Mouse (Mus musculus): ENCODE data around the gene Brd3.

The Brd3 gene

GRCm38 (mm10) chr2:27426406-27426854 is 81.0 kb downstream of the Brd3 start:
- no peak for DNase-seq (ENCODE audit: low spot score)

GRCm38 (mm10) chr2:27425751-27426405 is 81.6 kb downstream of the Brd3 start:
- no peak for DNase-seq (ENCODE audit: low spot score)

GRCm38 (mm10) chr2:27425161-27425611 is 82.3 kb downstream of the Brd3 start:
- no peak for DNase-seq (ENCODE audit: low spot score)

- DNase-seq (ENCODE audit: low spot score) = no peak
These were observed 83.9 kb downstream of the Brd3 start for GRCm38 (mm10) chr2:27423596-27423995.

GRCm38 (mm10) chr2:27421293-27422068 is 86.0 kb downstream of the Brd3 start:
- no peak for DNase-seq (ENCODE audit: low spot score)

GRCm38 (mm10) chr2:27418577-27419070 is 88.8 kb downstream of the Brd3 start:
- no peak for DNase-seq (ENCODE audit: low spot score)

- no peak for DNase-seq (ENCODE audit: low spot score)
These were observed 89.8 kb downstream of the Brd3 start for GRCm38 (mm10) chr2:27417648-27418153.

- DNase-seq (ENCODE audit: low spot score) = no peak
These were observed 91.0 kb downstream of the Brd3 start for GRCm38 (mm10) chr2:27416425-27416824.

GRCm38 (mm10) chr2:27415060-27415783 is 92.2 kb downstream of the Brd3 start:
- DNase-seq (ENCODE audit: low spot score) = no peak

- no peak for DNase-seq (ENCODE audit: low spot score)
These were observed 93.4 kb downstream of the Brd3 start for GRCm38 (mm10) chr2:27413936-27414657.

- DNase-seq (ENCODE audit: low spot score) = no peak
These were observed 93.9 kb downstream of the Brd3 start for GRCm38 (mm10) chr2:27413582-27413935.

GRCm38 (mm10) chr2:27412245-27412800 is 95.1 kb downstream of the Brd3 start:
- DNase-seq (ENCODE audit: low spot score) = no peak

GRCm38 (mm10) chr2:27411688-27412174 is 95.7 kb downstream of the Brd3 start:
- DNase-seq (ENCODE audit: low spot score) = no peak

- no peak for DNase-seq (ENCODE audit: low spot score)
These were observed 96.8 kb downstream of the Brd3 start for GRCm38 (mm10) chr2:27410518-27411140.

GRCm38 (mm10) chr2:27408194-27408593 is 99.3 kb downstream of the Brd3 start:
- no peak for DNase-seq (ENCODE audit: low spot score)

GRCm38 (mm10) chr2:27406928-27407327 is 100.5 kb downstream of the Brd3 start:
- DNase-seq (ENCODE audit: low spot score) = no peak

- no peak for DNase-seq (ENCODE audit: low spot score)
These were observed 102.2 kb downstream of the Brd3 start for GRCm38 (mm10) chr2:27405094-27405884.

- no peak for DNase-seq (ENCODE audit: low spot score)
These were observed 102.9 kb downstream of the Brd3 start for GRCm38 (mm10) chr2:27404375-27405093.

- no peak for DNase-seq (ENCODE audit: low spot score)
These were observed 105.9 kb downstream of the Brd3 start for GRCm38 (mm10) chr2:27401544-27401943.

Measured in layer of hippocampus, adult 9-10 months (tissue).